Mouse (Mus musculus) lung, postnatal 36 days (tissue): ENCODE data around the gene Trove2.
"Not testable (repeated sequence)": the region's sequence is repeated elsewhere in the genome, so short reads cannot be mapped to it uniquely, and the experiment has no call there.

ENCODE experiments used
- DNase-seq: peaks from one replicate; pipeline ENCODE4 v3.0.0; 2022; ENCODE audit warnings: mixed read lengths

The Trove2 gene

DNA sequence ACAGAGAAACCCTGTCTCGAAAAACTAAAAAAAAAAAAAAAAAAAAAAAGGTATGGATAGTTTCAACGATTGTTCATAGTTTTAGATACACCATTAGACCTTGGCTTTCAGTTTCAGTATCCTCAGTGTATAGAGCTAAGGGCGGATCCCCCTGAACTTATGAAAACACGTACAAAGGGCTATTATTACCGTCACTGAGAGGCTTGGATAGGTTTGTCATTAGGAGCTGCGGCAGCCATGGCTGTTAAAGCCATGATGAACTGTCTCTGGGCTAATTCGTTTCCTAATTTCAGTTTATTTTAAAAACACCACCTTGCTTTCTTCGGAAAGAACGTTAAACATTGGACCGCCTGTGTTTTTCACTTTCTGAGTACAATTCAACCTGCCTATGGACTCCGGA, 38.1 kb downstream of the Trove2 start:
- peak; percentile 25 for DNase-seq

DNA sequence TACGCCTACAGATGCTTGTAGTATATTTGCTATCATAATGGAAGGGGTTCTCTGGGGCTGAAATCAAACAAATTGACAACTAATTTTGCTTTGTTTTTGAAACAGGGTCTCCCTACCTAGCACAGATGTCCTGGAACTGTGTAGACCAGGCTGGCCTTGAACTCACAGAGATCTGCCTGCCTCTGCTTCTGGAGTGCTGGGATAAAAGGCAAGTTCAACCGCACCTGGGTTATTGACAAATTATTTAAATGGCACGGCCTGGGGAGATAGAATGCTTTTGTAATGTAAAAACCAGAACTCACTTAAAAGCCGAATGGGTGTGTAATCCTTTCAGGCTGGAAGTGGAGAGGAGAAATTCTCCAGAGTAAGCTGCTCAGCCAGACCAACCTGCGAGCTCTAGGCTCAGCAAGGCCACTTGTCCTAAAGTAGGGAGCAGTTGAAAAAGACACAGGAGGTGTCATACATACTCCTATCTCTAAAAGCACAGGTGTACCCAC, 42.9 kb downstream of the Trove2 start:
- DNase-seq, result no peak

- no peak for DNase-seq
Measured at GRCm38 (mm10) chr1:143731691-143732090, 45.2 kb downstream of the Trove2 start.

DNA sequence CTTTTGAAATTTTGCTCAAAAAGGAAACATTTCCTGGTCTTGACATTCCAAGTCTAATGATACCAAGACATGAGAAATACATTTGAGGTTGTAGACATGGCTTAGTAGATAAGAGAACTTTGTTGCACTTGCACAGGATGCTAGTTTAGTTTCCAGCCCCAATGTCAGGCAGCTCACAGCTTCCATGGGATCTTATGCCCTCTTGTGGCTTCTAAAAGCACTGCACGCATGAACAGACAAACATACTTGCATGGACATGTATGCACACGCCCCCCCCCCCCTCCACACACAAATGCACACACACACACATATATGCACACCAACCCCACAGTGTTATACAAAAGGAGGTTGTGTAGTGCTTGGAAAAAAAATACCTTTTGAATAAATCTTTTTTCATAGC, 46.0 kb downstream of the Trove2 start:
- peak; percentile 59 for DNase-seq

DNA sequence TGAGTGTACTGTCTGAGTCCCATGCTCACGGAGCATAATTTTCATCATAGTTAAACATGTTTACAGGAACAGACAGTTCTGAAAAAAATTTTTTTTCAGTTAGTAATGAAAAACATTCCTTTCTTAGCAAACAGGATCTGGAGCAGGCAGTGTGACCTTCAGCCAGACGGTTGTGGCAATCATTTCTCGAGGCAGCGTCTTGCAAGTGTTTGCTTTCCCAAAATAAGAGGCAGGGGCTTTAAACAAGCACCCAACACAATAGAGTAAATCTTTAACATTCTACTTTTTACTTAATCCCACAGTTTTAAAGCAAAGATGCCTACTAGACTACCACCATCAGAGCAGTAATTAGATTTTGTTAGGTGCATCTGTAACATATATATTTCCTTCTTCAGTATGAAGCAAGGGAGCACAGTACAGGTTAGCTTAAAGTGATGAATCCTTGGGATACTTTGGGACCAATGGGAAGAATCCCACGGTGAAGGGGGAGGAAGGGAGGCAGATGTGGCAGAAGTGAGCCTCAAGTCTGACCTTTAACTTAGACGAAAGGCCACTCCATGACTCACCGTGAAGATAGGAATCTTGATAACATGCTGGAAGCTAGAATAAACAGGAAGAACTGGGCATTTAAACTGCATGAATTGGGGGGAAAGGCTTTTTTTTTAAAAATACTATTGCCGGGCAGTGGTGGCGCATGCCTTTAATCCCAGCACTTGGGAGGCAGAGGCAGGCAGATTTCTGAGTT, 49.0 kb downstream of the Trove2 start:
- DNase-seq, result no peak

- DNase-seq, result no peak
Measured at GRCm38 (mm10) chr1:143724456-143725064, 52.3 kb downstream of the Trove2 start.

DNA sequence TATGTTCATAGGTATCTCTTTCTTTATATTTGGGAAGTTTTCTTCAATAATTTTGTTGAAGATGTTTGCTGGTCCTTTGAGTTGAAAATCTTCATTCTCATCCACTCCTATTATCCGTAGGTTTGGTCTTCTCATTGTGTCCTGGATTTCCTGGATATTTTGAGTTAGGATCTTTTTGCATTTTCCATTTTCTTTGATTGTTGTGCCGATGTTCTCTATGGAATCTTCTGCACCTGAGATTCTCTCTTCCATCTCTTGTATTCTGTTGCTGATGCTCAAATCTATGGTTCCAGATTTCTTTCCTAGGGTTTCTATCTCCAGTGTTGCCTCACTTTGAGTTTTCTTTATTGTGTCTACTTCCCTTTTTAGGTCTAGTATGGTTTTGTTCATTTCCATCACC, 60.8 kb downstream of the Trove2 start, which contains the start of gene Glrx2:
Gene Glrx2 (plus strand): TSS at position 301 of the 400 bp plus-strand sequence.
- DNase-seq, result not testable (repeated sequence)

- no peak for DNase-seq
Measured at GRCm38 (mm10) chr1:143710627-143710976, 66.3 kb downstream of the Trove2 start.

DNA sequence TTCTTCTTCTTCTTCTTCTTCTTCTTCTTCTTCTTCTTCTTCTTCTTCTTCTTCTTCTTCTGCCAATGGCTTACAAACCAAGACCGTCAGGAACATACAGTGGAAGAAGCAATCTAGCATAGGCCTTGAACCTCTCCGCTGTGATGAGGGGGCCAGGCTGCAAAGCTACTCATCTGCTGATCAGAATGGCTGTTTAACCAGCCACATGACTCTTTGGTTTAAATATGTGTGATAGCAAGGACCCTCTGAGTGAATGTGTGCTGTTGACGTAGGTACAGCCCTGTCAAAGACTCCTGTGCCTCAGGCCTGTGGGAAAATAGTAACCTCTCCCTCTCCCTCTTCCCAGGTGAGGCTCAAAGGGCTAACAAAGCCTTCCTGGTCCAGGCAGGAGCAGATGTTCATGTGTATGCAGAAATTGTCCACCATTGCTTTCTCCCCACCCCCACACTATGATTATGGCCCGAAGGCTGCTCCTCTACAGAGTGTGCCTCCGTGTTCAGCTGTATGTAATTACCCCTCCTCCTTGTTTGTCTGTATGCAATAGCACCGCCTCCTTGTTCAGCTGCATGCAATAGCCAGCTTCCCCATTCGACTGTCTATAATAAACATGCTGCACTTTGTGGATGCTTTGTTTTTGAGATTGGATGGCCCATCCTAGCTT, 66.8 kb downstream of the Trove2 start:
- DNase-seq, result peak; percentile 14

DNA sequence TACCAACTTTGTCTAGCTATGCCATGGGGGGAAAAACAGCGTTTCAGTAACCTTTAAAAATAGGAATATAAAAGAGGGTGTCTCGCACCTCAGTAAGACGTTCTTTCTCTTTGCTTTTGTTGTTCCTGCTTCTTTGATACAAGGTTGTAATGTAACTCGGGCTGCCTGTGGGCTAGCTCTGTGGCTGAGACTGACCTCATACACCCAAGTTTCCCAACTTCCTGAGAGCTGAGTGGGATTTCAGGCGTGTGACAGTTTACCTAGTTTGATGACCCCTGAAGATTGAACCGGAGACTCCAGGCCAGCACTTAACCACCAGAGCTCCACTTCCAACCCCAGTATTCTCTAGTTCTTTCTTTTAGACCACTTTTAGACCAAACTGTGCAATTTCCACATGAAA, 68.5 kb downstream of the Trove2 start:
- peak; percentile 7 for DNase-seq

- no peak for DNase-seq
Measured at GRCm38 (mm10) chr1:143707006-143707405, 69.9 kb downstream of the Trove2 start.

GRCm38 (mm10) chr1:143702741-143703262, 74.1 kb downstream of the Trove2 start, which contains the start of gene Cdc73:
Cdc73 (minus strand) TSS chr1:143702893.
- DNase-seq, result peak; percentile 95

DNA sequence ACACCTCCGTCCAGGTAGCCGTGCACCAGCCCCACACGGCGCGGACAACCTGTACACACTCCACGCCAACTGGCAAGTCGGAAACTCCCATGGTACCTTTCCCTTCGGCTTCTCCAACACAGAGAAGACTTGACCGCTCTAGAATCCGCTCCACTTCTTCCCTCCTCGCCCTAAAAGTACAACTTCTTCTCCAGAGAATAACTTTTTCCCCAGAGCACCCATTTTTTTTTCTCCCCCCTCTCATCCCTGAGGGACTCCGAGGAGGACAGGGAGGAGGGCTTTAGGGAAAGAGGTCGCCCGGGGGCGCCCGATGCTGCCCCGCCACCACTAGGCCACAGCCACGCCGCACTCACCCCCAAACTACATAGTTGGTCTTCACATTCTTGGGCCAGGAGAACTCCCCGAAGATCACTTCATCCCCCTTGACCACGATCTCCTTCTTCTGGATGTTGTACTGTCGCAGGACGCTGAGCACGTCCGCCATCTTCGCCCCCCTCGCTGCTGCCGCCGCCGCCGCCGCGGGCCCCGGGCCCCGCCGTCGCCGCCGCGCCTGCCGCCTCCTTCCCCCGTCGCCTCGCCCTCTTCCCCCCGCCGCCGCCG, 74.6 kb downstream of the Trove2 start:
- DNase-seq, result peak; percentile 49

DNA sequence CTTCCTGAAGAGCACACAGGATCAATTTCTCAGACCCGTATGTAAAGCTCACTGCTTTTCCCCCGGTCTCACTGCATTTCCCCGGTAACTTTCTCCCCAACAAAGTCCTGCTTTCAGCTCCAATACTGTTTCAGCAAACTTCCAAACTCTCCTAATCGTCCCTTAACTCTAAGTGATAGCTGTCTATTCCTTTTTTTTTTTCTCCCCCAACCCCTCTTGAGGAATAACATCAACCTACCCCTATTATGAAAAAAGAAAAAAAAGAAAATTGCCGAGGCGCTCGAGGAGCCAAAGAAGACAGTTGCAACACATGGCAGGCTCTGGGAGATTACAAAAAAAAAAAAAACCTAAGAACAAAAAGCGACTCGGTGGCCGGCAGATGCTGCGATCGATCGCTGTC, 75.1 kb downstream of the Trove2 start:
- no peak for DNase-seq
